Mouse (Mus musculus) thymus, postnatal 0 days (tissue): ENCODE measurements around the gene Cd52. TPM values are rescaled to one million over a fixed set of nuclear protein-coding genes. Genes with fewer than 3 reads are reported as not detected.

ENCODE experiments used
- DNase-seq: peaks from one replicate; pipeline ENCODE4 v3.0.0-alpha.2; 2015; ENCODE audit warnings: low spot score
- polyA plus RNA-seq: library from polyadenylated mRNA; unstranded; fragments of >200 nt; fragmentation: Nextera tagmentation; extraction: Ambion mirVana; gene quantifications from 2 replicates; pipeline ENCODE4 v1.2.1, GENCODE M21; 2015

The Cd52 gene
- polyA plus RNA-seq, 1 experiment from 2014 or later, result 1,124 TPM

GRCm38 (mm10) chr4:134092382-134093288 is 2.2 kb downstream of the Cd52 start:
- DNase-seq, result peak; percentile 74

GRCm38 (mm10) chr4:134091225-134091529 is 3.7 kb downstream of the Cd52 start:
- DNase-seq, result no peak

- DNase-seq, result no peak
Observed at GRCm38 (mm10) chr4:134090521-134091224, 4.2 kb downstream of the Cd52 start.

- DNase-seq, result no peak
Observed at GRCm38 (mm10) chr4:134089029-134089428, 5.9 kb downstream of the Cd52 start.

- DNase-seq, result peak; percentile 71
Observed at GRCm38 (mm10) chr4:134087412-134087811, 7.5 kb downstream of the Cd52 start.

GRCm38 (mm10) chr4:134084999-134085398 is 9.9 kb downstream of the Cd52 start:
- no peak for DNase-seq

- no peak for DNase-seq
Observed at GRCm38 (mm10) chr4:134082460-134082859, 12.4 kb downstream of the Cd52 start.

- peak; percentile 88 for DNase-seq
Observed at GRCm38 (mm10) chr4:134081730-134082386, 13.0 kb downstream of the Cd52 start.

GRCm38 (mm10) chr4:134080674-134081073 is 14.2 kb downstream of the Cd52 start:
- DNase-seq, result no peak

- peak; percentile 60 for DNase-seq
Observed at GRCm38 (mm10) chr4:134078694-134079093, 16.2 kb downstream of the Cd52 start.

GRCm38 (mm10) chr4:134068793-134069580 is 25.9 kb downstream of the Cd52 start:
- no peak for DNase-seq

GRCm38 (mm10) chr4:134067833-134068544 is 26.9 kb downstream of the Cd52 start:
- no peak for DNase-seq

GRCm38 (mm10) chr4:134067383-134067782 is 27.5 kb downstream of the Cd52 start:
- no peak for DNase-seq

GRCm38 (mm10) chr4:134065431-134066004 is 29.4 kb downstream of the Cd52 start:
- no peak for DNase-seq

GRCm38 (mm10) chr4:134062561-134062960 is 32.3 kb downstream of the Cd52 start:
- no peak for DNase-seq

- peak; percentile 54 for DNase-seq
Observed at GRCm38 (mm10) chr4:134061944-134062446, 32.9 kb downstream of the Cd52 start.

GRCm38 (mm10) chr4:134061166-134061830 is 33.6 kb downstream of the Cd52 start:
- DNase-seq, result peak; percentile 76

- no peak for DNase-seq
Observed at GRCm38 (mm10) chr4:134060135-134060865, 34.6 kb downstream of the Cd52 start, which contains the start of gene Crybg2. Gene Crybg2, plus strand, starts transcription at chr4:134060815.

- no peak for DNase-seq
Observed at GRCm38 (mm10) chr4:134058908-134059307, 36.0 kb downstream of the Cd52 start.
